Mouse (Mus musculus) cerebellum, postnatal 14 days (tissue): ENCODE data around the gene Slc25a30.
A peak's percentile ranks its signal among the peaks of the same experiment; 100 is the strongest.
"Not testable (repeated sequence)": the region's sequence is repeated elsewhere in the genome, so short reads cannot be mapped to it uniquely, and the experiment has no call there.

Experiments used
- DNase-seq, 2 experiments: peaks; one replicate each; pipeline ENCODE4 v3.0.0; 2021; ENCODE audit warnings: mixed read lengths in 2 of 2

Gene Slc25a30

GRCm38 (mm10) chr14:75786868-75787793, at the start of gene Slc25a30:
TSS of gene Slc25a30 (minus strand) at chr14:75787037.
- DNase-seq: peak; percentile 96 to 97

DNA sequence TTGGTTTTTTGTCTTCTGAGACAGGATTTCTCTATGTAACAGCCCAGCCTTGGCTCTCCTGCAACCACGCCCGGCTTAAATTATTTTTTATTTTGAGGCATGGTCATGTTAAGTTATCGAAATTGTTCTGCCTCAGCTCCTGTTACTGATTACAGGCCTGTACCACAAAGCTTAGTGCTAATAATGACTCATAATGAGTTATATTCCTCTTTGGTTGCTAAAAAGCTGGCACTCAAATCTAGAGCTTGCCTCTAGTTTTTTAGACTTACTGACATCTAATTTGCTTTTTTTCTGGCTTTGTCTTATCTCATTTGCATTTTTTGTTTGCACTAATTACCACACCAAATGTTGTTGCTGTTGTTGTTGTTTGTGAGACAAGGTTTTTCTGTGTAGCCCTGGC, 49.7 kb upstream of the Slc25a30 start:
- DNase-seq: no peak

GRCm38 (mm10) chr14:75834739-75835381, 48.0 kb upstream of the Slc25a30 start:
- DNase-seq: peak in 1 of 2 experiments; percentile 49

GRCm38 (mm10) chr14:75834251-75834738, 47.5 kb upstream of the Slc25a30 start:
- peak in 1 of 2 experiments; percentile 29 for DNase-seq

DNA sequence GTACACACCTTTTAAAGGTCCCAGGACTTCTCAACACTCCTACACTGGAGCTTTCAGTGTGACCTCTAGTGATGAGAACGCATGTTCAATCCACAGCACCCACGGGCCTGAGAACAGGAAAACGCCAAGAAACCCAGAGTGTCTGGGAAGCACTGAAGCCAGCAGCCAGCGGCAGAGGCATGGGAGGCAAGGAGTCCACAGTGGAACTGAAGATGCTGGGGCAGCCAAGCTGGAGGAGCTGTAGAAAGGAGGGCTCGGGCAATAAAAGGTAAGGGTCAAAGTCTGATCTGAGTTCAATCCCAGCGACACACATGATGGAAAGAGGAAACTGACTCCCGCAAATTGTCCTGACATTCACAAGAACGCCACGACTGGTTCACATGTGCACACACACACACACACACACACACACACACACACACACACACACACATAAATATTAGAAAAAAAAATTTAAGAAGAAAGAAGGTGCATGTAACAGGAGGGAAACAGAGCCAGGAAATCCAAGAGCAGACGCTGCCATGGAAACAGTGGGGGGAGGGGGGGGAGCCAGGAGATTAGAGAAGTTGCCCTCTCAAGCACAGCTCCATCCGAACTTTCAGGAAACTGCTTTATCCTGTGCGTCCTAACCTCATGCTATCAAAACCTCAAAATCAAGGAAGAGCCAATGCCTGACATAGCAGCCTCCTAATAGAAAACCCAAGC, 46.9 kb upstream of the Slc25a30 start:
- no peak for DNase-seq

DNA sequence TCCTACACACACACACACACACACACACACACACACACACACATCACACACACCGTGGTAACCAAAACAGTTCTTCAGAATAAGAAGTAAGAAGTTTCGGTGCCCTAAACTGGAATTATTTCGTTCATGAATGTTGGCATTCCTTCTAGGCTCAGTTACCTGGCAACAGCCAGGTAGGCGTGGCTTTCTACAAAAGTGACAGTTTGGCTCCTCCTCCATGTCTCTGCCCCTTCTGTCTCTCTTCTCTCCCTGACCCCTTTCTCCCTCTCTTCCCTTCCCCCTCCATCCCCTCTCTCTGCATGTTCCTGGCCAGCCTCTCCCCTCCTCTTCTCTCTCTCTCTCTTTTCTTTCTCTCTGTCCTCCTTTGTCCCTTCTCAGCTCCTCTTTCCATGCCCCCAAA, 46.1 kb upstream of the Slc25a30 start:
- DNase-seq: no peak

- DNase-seq: no peak
Observed at GRCm38 (mm10) chr14:75832031-75832430, 45.2 kb upstream of the Slc25a30 start.

GRCm38 (mm10) chr14:75829817-75830216, 43.0 kb upstream of the Slc25a30 start:
- not testable (repeated sequence) for DNase-seq

DNA sequence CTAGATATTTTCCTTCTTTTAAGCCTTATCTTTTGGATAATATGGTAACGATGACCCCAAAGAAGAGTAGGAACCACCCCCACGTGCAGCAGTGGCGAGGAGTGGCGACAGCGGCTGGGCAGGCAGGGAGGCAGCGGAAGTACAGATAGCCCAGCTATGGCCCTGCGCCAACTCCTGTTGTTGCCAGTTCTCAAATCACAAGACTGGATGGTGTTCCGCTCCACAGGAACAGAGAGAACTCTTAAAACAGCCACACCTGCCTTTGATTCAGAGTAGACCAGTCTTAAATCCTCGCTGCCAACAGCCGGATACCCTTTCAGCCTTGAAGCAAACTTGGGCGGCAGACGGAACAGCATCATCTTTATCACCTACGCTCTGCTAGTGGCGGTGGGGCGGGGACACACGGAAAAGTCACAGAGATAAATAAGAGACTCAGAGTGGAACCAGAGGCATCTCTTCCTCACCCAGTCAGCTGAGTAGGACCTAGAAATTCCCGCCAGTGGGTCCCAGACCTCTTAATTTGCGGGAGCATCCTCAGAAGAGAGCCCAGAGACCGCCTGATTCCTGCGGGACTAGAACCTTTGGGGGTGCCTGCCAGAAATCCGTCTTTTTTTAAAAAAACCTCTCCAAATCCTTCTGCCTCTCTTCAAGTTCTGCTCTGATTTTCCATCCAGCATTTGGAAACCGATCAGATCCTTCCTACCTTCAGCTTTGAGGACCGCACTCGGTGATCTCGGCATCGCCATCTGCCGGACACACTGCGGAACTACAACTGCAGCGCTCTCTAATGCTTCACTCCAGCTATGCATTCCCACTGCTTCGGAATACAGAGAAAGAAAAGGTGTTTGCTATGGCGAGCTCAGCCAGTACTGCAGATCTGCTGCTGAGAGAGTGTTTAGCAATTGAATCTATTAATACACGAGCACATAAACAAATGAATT, 42.3 kb upstream of the Slc25a30 start:
- peak; percentile 96 for DNase-seq

DNA sequence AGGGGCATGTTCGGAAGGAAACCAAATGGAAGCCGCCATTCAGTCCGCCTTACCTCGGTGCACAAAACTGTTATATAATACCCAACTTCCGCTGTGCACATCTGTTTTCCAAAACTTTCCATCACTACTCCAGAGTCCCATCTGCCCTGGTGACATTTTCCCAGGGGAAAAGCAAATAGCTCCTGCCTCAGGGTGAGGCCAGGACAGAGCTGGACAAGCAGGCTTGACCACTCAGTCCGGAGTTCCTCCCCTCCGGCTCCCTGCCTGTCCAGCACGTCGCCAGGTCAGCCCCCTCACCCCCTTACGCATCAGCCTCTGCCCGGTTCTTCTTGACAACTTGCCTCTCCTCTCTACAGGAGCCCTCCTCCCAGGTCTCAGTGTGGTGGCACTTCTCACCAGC, 41.4 kb upstream of the Slc25a30 start:
- no peak for DNase-seq

DNA sequence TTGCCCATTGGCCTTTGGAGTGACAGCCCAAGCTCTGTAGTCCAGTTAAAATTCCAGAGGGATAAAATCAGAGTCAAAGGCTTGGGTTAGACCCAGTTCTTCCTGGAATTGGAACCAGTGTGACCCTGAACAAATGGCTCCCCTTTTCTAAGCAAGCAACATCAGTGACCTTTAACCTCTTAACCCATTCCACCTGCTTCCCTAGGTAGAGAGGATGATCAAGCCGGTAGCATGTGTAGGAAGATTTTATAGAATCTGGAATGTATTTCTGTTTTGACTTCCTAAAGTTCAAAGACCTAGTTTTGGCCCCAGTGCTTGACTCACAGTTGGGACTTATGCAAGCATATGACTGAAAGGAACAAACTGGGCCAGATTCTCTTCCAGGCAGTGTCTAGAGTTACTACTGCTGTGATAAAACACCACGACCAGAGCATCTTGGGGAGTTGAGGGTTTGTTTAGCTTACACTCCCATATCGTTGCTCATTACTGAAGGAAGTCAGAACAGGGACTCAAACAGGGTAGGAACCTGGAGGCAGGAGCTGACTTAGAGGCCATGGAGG, 40.1 kb upstream of the Slc25a30 start:
- no peak for DNase-seq

DNA sequence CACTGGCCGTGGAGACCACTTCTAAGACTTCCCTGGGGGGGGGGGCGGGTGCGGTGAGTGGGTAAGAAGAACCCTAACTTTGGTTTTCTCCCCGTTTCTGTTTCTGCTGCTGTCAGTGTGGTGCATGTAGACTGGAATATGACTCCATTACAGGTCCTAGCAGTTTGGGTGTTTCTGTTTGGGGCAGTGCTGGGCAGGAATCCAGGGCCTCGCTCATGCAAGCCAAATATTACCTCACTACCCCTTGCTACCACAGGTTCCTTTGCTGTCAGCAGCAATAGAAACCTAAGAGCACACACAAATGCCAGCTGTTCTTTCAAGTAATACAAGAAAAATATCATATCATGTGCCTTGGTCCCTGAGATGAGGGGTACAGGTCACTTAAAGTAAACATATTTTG, 33.2 kb upstream of the Slc25a30 start:
- peak in 1 of 2 experiments; percentile 12 for DNase-seq

DNA sequence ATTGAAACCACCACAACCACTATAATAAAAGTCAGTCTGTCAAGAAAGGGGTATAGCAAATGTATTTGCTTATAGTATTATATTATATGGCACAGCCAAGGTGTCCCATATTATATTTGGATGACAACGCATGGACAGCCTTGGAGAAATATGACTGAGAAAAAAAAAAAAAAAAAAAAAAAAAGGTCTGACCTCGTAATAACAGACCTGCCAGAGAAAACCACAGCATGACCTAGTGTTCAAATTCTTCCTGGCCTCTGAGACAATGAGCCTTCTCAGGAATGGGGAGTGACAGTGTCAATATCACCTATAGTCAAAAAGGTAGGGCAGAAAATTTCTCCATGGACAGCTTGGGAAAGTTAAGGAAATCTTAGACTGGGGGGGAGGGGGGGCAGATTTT, 32.5 kb upstream of the Slc25a30 start:
- no peak for DNase-seq

DNA sequence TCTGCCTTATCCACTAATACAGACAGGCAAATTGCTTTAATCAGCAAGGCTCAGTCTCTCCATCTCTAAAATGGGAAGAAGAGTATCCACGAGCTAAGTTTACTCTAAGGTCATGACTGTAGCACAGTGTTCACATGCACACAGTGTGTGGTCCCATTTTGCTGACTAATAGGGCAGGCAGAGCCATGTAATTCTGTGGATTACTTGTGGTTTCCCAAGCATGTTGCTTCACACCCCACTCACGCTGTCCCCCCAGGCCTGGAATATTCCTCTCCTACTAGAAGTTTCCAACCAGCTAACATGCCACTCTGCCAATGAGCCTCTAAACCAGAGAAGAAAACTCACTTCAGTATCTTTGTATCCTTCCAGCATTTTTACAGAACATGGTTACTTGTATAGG, 31.7 kb upstream of the Slc25a30 start:
- DNase-seq: no peak

- DNase-seq: no peak
Observed at GRCm38 (mm10) chr14:75809931-75810330, 23.1 kb upstream of the Slc25a30 start.

DNA sequence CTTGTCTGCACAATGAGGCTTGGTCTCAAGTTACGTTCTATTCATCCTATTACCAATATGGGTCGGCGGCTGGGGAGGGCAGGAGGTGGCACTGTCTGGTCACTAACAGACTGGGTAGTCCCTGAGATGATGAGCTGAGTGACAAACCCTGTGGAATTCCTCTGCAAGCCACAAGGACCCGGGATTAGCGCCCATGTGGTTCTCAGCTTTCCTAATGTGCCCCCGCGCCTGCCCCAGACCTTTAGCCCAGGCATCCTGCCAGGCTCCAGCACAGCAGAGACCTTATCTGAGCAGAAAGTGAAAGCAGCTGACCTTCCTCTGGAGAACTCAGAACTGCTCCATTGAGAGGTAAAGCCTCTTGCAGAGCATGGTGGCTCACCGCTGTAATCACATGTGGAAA, 21.0 kb upstream of the Slc25a30 start:
- no peak for DNase-seq

DNA sequence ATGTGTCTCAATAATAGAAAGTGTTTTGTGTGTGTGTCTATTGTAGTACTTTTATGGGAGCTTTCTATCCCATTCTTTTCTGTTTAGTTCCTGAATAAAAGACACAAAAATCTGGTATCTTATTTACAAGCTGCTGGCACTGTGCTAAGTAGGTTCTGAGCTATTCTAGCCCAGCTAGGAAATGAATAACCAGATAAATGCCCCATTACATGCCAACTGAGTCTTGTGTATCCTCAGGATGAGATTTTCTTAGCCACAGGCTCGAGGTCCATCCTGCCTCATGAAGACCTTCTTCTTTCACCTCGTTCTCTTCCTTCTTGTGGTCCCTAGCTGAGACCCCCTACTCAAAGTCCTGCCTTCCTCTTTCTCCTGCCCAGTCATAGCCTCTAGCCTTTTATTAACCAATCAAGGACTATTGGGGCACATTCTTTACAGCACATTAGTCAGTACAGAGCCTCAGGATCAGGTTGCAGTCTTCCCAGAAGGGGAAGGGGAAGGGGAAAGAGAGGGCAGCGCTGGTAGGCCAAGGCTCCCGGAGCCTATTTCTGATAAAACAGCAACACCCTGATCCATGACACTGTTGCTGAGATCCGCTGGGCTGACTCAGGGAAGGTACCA, 11.0 kb upstream of the Slc25a30 start:
- no peak for DNase-seq

GRCm38 (mm10) chr14:75795918-75796317, 9.1 kb upstream of the Slc25a30 start:
- DNase-seq: no peak

GRCm38 (mm10) chr14:75794726-75795125, 7.9 kb upstream of the Slc25a30 start:
- DNase-seq: no peak

GRCm38 (mm10) chr14:75794324-75794723, 7.5 kb upstream of the Slc25a30 start:
- DNase-seq: no peak

- DNase-seq: no peak
Observed at GRCm38 (mm10) chr14:75793110-75793509, 6.3 kb upstream of the Slc25a30 start.
